Mouse (Mus musculus) ovary, postnatal 10 days (tissue): ENCODE results near the gene Phactr2.
"Not testable (repeated sequence)": the region's sequence is repeated elsewhere in the genome, so short reads cannot be mapped to it uniquely, and the experiment has no call there.

Source experiments
- DNase-seq: peaks from one replicate; pipeline ENCODE4 v3.0.0; 2022; ENCODE audit warnings: low spot score

Phactr2 gene

DNA sequence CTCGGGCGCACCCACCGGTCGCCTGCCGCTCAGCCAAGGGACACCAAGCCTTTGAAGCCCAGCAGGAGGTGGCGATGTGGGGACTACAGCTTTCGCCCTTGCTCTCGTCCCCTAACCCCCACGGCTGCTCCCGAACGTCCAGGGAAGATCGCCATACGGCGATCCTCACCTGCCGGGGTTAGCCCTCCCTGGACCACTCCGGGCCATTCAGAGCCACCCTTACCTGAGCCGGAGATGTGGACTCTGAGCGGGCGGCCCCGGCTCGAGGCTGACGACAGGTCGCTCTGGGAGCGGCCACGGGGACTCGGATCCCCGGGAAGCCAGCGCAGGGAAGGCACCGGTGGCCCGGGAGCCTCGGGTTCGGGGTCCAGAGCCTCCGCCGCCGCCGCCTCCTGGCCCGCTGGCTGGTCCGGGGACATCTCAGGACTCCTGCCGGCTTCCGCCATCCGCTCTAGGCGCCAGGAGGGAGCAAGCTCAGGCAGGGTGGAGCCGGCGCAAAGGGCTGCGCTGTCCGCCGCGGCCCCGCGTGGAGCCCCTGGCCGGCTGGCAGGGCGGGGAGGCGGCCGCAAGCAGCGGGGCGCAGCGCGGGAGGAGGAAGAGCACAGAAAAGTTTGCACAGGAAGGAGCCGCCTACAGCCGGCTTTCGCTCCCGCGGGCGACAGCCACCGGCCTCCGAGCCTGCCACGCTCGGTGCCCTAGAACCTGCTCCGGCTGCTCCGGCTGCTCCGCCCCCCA, at the start of gene Phactr2:
Gene Phactr2 (minus strand): TSS at position 580 of the 735 bp plus-strand sequence.
- peak; percentile 24 for DNase-seq

DNA sequence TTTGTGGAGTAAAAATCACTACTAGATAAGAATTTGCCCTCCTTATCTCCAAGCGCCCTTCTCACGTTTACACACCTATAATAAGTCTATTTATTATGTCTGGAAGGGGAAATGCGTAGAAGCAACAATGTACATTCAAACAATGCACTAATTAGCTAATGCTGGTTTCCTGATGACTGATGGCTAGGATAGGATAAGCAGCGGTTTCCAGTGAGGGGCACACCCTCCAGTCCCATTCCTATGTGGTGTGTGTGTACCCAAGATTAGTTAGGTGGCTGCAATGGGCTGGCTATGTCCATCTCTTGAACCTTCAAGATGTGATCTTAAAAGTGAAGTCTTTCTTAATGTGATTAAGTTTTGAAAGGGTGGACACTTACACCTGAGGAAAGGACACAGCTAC, 47.6 kb upstream of the Phactr2 start:
- no peak for DNase-seq

DNA sequence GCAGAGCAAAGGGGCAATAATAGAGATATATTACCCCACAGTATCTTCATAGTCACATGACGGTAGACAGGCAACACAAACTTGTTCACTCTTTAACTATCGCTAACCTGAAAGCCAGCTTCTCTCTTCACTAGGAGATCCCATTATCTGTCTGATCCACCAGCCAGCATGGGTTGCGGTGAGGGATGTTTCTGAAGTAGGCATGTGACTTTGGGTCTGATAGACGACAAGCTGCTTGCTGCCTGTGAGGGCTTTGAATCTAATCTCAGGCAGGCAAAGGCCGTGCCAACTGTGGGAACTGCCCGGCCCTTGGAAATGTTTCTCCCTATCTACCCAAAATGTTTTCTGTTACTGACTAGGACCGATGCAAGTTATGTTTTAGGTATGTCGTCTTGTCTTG, 28.2 kb upstream of the Phactr2 start:
- DNase-seq = no peak

DNA sequence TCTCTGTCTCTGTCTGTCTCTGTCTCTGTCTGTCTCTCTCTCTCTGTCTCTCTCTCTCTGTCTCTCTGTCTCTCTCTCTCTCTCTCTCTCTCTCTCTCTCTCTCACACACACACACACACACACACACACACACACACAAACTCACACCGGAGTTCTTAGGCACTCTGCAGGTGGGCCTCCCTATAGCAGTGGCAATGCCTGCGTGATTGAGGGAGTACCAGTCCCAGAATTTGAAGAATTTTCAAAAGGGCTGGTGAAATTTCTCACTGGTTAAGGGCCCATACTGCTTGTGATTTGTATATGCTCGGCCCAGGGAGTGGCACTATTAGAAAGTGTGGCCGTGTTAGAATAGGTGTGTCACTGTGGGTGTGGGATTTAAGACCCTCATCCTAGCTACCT, 27.3 kb upstream of the Phactr2 start:
- not testable (repeated sequence) for DNase-seq

DNA sequence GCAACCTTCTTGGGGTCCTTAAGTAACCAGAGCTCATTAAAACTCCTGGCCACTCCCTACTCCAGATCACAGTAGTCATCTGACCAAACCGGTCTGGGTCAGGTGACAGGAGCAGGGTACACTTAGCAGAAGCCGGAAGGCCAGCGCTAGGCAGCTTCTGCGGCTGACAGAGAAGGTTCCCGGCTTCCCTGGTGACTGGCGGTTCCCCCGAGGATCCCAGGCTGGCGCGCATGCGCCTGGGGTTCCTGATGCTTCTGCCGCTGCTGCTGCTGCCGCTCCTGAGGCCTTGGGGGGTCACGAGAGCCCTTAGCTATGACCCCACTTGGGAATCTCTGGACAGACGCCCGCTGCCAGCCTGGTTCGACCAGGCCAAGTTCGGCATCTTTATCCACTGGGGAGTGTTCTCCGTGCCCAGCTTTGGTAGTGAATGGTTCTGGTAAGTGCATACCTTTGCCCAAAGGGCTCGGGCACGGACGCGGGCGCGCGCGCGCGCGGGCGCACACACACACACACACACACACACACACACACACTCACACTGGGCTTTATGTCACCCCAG, 26.8 kb upstream of the Phactr2 start:
- peak; percentile 54 for DNase-seq

DNA sequence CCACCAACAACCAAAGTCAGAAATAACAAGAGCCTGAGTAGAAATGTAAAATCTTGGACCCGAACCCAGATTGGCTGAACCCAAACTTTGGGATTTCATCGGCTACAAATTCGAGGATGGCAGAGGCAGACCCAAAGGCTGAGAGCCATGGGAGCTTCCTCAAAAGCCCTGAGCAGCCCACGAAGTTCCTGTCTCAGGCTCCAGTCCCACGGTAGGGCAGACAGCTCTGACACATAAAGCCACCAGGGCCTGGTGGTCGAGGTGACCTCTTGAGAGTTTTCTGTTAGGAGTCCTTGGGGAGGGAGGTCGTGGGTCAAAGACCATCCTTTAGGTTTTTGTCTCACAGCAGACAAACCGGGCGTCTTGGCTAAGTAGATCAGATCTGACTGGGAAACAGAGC, 26.3 kb upstream of the Phactr2 start:
- no peak for DNase-seq

DNA sequence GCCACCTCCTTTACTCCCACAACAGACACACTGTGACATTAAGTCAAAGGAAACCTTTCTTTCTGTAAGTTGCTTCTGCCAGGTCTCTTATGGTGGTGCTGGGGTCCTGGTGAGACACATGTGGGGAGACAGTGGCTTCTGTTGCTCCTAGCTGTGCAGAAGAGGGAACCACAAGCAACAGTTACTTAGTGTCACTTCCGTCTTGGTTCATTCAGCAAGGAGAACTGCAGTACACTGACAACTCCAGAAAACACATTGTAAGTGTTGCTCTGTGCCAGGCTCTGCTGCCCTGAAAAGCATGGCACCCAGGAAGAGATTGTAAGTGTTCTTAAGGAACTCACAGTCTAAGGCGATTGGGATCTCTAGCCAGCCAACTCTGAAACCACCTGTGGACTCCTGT, 25.1 kb upstream of the Phactr2 start, which contains the start of gene Fuca2:
Gene Fuca2 (plus strand): TSS at position 210 of the 400 bp plus-strand sequence.
- no peak for DNase-seq

DNA sequence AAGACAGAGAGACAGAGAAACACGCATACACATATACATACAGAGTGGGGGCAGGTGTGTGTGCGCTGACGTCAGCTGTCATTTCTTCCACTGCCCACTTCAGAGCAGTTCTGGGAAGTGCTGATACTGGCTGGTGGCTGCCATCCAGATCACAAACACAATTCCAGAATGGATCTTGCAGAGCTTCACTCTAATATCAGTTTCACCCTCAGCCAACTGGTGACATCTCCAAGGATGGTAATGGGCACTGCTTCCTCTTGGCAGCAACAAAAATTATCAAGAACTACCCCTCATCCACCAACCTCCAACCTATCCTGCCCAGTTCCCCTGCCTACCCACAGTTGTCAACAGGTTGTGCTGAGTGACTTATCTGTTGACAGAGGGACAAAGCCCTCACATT, 22.1 kb upstream of the Phactr2 start:
- no peak for DNase-seq

DNA sequence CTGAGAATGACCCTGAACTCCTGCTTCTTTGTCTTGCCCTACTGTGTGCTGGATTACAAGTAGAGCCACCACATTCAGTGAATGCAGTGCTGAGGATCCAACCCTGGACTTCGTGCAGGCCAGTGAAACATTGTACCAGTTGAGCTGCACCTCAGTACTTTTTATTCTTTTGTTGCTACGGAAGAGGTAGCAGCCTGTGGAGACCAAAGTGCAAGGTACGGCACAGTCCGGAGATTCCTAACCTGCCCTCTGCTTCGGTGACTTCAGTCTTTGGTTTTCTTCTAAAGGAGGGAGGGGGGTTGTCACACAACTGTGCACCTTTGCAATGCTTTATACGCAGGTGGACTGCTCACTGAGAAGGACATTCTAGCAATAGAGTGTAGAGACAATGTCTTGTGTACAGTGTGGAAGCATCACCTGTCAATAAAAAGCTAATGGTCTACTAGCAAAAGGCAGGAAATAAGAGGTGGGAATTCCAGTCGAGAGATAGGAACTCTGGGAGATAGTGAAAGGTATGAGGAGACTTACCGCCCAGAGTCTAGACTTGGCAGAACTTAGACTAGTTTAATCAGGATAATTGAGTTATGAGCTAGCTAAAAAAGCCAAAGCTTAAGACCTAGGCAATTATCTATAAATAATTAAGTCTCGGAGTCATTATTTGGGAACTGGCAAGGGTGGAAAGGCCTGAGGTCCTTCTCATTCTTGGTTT, 19.9 kb upstream of the Phactr2 start:
- DNase-seq = no peak

DNA sequence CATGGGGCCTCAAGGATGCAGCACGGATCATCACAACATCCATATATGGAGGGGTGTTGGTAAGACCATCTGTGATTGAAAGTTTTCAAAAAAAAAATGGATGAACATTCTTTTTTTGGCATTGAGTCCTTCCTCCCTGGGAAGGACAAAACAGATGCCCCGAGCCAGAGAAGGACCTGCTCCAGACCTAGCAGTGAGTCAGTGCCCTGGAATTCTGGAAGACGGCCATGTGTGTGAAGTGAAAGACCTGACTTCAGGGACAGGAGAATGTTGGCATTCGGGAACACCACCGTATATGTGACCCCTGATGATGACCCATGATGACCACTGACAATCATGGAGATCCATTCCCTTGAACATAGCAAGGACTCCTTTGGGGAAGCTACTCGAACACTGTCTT, 15.5 kb upstream of the Phactr2 start:
- no peak for DNase-seq

DNA sequence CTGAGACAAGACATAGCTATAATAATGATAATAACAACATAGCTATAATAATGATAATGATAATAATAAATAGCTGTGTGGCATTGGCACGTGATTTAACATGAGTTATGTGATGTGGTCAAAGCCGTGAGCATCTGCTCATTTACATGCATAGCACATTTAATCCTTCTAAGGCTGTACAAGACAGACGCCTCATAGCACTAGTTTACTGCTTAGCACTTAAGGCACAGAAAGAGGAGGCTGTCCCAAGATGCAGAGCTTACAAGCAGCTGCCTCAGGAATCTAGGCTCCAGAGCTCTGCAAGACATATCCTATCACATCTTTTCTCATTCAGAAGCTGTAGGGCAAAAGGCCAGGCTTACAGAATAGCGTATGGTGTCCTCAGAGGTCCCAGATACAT, 11.7 kb upstream of the Phactr2 start:
- DNase-seq = no peak

DNA sequence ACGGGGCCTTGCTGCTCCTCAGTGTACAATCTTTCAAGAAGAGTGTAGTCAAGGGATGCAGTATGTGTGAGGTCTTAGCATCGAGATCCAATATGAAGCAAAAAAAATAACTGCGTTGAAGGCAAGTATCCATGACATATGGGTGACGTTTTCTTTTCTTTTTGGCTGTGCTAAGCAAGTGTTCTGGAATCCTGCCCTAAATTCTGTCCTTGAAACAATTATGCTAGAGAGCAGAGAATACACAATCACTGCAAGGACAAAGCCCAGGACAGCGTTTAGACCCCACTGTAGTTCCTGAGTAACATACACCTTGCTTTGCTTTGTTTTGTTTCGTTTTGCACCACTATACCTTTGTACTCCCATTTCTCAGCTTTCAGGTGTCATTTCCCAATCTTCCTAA, 5.1 kb upstream of the Phactr2 start:
- DNase-seq = no peak

DNA sequence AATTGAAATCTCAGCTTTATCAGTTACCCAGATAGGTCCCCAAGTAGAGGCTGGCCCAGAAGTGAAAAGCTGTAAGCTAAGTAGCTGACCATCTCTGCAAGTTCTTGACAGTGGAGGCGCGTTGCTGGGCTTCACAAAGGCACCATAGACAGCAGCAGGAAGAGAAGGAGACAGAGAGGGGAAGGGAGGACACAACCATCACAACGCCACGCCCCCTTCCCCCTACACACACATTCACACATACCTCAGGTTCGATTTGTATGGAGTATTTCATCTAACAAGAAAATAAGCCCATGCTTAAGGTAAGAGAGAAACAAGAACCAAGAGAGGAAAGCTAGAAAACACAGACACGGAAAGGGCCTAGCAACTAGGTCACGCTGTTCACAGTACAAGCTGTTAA, 909 bp upstream of the Phactr2 start:
- DNase-seq = no peak

DNA sequence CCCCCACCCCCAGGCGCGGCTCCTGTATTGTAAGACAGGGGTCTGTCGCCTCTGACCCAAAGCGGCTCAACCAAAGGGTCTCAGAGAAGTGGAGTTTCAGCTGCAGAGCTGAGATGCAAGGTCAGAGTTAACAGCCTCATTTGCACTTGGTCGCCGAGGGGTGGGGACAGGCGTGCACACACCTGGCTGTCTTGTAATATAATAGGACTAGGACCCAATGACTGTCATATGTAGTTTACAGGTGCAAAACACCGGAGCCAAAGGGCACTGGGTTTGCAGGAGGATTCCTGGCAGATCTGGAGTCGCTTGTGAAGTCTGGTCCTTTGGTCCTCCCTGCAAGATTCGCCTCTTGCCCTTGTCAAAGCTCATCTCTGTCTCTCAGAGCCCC, 350 bp upstream of the Phactr2 start:
- DNase-seq = no peak

DNA sequence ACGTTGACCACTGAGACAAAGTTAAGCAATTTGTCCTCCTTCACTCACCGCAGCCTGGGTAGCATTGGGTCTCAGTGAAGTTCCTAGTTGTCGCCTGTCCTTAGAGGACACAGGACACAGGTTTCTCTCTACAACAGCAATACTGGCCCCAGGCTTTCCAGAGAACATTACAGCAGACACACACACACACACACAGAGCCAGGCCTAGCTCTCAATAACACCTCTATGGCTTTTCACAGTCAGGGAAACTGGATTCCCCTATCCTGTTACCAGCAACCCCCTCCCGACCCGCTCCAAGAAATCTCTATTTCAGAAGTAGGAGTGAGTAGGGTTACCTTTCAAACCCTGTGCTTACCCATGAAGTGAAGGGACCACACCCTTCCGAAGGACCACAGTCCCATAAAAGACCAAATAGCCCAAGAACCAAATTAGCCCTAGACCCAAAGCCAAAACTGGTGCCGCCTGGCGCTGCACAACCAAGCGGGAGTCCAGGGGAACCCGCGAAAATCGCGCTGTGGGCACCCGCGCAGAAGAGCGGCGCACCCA, 852 bp downstream of the Phactr2 start:
- no peak for DNase-seq

DNA sequence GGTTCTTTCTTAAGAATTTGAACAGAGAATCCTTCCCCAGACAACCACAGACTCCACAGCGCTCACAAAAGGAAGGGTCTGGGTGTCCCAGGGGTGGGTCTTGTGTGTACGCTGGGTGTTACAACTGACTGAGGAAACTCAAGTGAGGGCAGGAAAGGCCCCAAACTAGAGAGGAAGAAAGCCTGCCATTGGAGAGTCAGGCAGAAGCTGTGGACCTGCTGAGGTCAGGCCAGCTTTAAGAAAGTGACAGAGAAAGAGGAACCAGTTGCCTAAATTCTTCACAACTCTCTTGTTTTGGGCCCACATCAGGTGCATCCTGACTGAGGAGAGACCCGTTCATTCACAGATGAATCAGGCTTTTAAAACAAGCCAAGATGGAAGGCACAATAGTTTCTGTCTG, 4.0 kb downstream of the Phactr2 start:
- DNase-seq = no peak

DNA sequence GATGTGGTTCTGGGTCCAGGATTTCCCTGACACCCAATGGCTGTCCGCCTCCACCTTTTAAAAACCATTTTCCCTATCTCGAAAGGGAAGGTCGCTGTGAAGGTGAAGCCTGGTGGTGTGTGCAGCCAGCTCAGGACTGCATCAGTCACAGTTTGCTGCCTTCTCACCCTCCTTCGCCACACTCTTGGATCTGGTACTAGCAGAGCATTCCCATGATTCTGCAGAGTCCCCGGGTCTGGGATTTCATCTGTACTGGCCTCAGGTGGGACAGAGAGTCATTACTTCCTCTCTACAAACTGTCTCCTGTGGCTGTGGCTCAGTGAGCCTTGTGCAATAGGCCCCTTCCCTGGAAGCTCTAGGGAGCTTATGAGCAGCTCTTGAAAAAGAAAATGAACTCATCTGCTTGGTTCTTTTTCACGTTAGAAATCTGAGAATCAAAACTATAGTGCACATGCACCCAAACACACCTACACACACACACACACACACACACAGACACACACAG, 6.1 kb downstream of the Phactr2 start:
- not testable (repeated sequence) for DNase-seq

DNA sequence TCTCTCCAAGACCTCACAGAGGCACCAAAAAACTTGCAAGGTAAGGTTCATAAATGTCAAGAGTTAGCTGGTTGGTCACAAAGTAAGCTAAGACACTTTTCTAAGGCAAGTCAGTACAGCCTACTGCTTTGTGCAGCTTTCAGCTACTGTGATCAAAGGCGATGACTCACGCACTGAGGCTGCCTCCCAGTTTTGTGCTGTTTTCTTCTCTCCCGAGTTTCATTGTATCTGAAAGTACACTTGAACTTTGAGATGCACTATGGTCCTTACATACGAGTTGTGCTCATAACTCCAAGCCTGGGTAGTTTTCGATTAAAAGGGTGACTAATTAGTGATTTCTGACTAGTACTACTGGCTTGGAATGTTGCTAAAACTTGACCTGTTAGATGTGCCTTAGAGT, 7.3 kb downstream of the Phactr2 start:
- DNase-seq = no peak

DNA sequence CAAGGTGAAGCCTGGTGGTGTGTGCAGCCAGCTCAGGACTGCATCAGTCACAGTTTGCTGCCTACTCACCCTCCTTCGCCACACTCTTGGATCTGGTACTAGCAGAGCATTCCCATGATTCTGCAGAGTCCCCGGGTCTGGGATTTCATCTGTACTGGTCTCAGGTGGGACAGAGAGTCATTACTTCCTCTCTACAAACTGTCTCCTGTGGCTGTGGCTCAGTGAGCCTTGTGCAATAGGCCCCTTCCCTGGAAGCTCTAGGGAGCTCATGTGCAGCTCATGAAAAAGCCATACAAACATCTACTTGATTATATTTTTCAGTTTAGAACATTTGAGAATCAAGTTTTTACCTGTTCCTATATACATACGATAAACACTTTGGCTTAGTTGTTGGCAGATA, 9.9 kb downstream of the Phactr2 start:
- not testable (repeated sequence) for DNase-seq

DNA sequence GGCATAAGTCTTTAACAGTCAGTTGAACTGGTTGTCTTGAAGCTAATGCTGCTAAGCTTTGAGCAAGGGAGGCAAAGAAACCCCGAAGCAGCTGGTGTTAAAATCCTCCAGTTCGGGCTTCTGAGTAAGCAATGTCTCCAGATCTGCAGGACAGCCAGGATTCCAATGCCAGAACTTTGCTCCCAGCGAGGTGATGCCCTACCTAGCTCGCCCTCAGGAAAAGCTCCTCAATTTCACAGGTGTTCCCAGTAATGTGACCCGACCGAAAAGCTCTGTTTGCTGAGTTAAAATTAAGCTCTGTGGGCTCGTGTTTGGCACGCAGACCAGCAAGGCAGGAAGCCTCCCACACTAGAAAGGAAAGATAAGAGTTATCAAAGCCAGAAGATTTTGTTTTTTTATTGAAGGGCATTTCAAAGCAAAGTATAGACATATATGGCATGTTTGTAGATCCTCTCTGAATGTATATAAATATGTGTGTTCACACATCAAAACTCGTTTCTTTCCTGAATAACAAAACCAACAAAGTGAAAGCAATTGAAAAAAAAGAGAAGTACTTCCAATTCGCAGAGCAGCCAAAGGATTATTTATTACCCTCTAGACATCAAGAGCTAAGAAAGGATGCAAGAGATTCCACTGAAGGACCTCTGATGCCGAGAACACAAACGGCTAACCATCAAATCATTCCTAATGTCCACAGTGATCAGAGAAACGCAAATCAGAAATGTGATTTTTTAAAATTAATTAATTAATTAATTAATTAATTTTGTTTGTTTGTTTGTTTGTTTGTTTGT, 20.8 kb downstream of the Phactr2 start:
- DNase-seq = no peak

DNA sequence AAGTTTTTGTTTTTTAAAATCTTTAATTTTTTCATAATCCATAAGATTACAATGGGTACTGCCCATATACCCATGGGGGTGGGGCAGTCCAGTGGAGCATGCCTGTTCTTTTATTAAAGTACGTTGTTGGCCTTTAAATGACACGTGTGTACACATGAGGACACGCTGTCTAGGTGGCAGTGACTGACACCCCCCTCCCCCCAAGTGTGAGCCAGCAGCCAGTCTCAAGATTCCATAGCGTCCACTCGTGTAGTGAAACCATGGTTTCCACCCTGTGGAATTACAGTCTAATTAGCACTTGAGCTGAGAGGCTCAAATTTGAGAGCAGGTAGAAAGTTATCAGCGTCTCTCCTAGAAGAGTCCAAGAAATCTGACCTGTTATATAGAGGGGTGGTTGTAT, 22.6 kb downstream of the Phactr2 start:
- DNase-seq = no peak
